Mouse (Mus musculus): ENCODE results near the gene Asic4. TPM values are rescaled to one million over a fixed set of nuclear protein-coding genes. Genes with fewer than 3 reads are reported as not detected.

Asic4 gene
- polyA plus RNA-seq, 1 experiment = 0.03 TPM

Other genes with a start within 250 kb of the Asic4 start
- gene Glb1l, start 239.6 kb upstream of the Asic4 start, polyA plus RNA-seq (2012; rRNA removed) = 28.9 and 33.6 TPM in 2 replicates
- 149 and 188 TPM in 2 replicates for gene Stk16, start 239.6 kb upstream of the Asic4 start, polyA plus RNA-seq (2012; rRNA removed)
- 29.2 and 60.9 TPM in 2 replicates for gene Tuba4a, start 230.6 kb upstream of the Asic4 start, polyA plus RNA-seq (2012; rRNA removed)
- gene A630095N17Rik, start 218.3 kb upstream of the Asic4 start, polyA plus RNA-seq (2012; rRNA removed) = not detected in 2 replicates
- gene Dnajb2, start 214.0 kb upstream of the Asic4 start, polyA plus RNA-seq (2012; rRNA removed) = 34.6 and 37.8 TPM in 2 replicates
- gene Ptprn, start 185.9 kb upstream of the Asic4 start, polyA plus RNA-seq (2012; rRNA removed) = 0.40 and 0.65 TPM in 2 replicates
- gene Resp18, start 172.0 kb upstream of the Asic4 start, polyA plus RNA-seq (2012; rRNA removed) = 0.31 and 0.52 TPM in 2 replicates
- 106 and 124 TPM in 2 replicates for gene Dnpep, start 132.4 kb upstream of the Asic4 start, polyA plus RNA-seq (2012; rRNA removed)
- gene Des, start 90.1 kb upstream of the Asic4 start, polyA plus RNA-seq (2012; rRNA removed) = 1,825 and 2,682 TPM in 2 replicates
- 91.1 and 102 TPM in 2 replicates for gene Speg, start 75.1 kb upstream of the Asic4 start, polyA plus RNA-seq (2012; rRNA removed)
- gene Gmppa, start 14.5 kb upstream of the Asic4 start, polyA plus RNA-seq (2012; rRNA removed) = 140 and 188 TPM in 2 replicates
- 65.0 and 69.4 TPM in 2 replicates for gene Chpf, start 28.9 kb downstream of the Asic4 start, polyA plus RNA-seq (2012; rRNA removed)
- gene Tmem198, start 29.1 kb downstream of the Asic4 start, polyA plus RNA-seq (2012; rRNA removed) = 1.1 and 1.6 TPM in 2 replicates
- gene Obsl1, start 56.0 kb downstream of the Asic4 start, polyA plus RNA-seq (2012; rRNA removed) = 30.0 and 30.7 TPM in 2 replicates
- 19.6 and 23.9 TPM in 2 replicates for gene Inha, start 56.6 kb downstream of the Asic4 start, polyA plus RNA-seq (2012; rRNA removed)
- 19.0 and 19.7 TPM in 2 replicates for gene Stk11ip, start 71.1 kb downstream of the Asic4 start, polyA plus RNA-seq (2012; rRNA removed)
- gene Slc4a3, start 95.8 kb downstream of the Asic4 start, polyA plus RNA-seq (2012; rRNA removed) = 31.5 and 33.4 TPM in 2 replicates

Measured in urinary bladder, adult 2 months (tissue).